Mouse (Mus musculus): Measurements from ENCODE around the gene Med31. TPM values are rescaled to one million over a fixed set of nuclear protein-coding genes. Genes with fewer than 3 reads are reported as not detected.

The Med31 gene
- polyA plus RNA-seq, 1 experiment from 2014 or later = 23.9 TPM

DNA sequence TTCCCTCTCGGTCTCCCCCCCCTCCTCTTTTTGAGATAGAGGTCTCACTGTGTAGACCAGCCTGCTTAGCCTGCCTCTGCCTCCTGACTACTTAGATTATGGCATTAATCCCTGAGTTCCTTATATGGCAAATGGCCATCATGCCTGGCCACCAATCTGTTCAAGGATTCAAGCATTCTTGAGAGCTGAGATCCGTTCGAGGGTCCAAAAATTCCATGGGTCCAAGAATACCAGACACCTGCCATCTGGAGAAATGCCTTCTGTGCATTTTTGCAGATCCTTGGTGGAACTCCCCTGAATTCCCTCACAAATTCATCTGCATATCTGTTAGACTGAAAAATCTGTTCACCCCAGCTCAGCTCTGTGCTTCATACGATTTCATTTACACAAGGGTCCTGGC lies 8.0 kb upstream of the Med31 start:
- Histone ChIP-seq H3K27ac (ENCODE audit: low read depth, low read length) (no peak overlapping the region), H3K9ac (ENCODE audit: low read depth, low read length) (no peak overlapping the region), H3K4me1 (replicated peaks; ENCODE audit: control insufficient read depth, insufficient read depth, low read length) (no peaks in the 10 kb centered on the region), H3K27me3 (replicated peaks; ENCODE audit: control insufficient read depth, insufficient read depth, low read length) (no peaks in the 10 kb centered on the region), H3K36me3 (ENCODE audit: control insufficient read depth, insufficient read depth) (no peaks in the 10 kb centered on the region), H3K4me3 (ENCODE audit: low read depth, low read length) (no peak overlapping the region), H3K9me3 (ENCODE audit: control insufficient read depth) (no peaks in the 10 kb centered on the region), H3K4me2 (replicated peaks; ENCODE audit: low read depth) (no peak overlapping the region)
- WGBS = 78% methylated on average over 4 of the region's 4 CpGs
- no peak for TF ChIP-seq CTCF (IDR thresholded peaks at IDR 0.05; ENCODE audit: low read depth)
- no peak for ATAC-seq

- Histone ChIP-seq H3K27me3 (replicated peaks; ENCODE audit: control insufficient read depth, insufficient read depth, low read length) (no peaks in the 10 kb centered on the region), H3K4me2 (replicated peaks; ENCODE audit: low read depth) (no peak overlapping the region), H3K27ac (ENCODE audit: low read depth, low read length) (no peak overlapping the region), H3K36me3 (ENCODE audit: control insufficient read depth, insufficient read depth) (no peaks in the 10 kb centered on the region), H3K9ac (ENCODE audit: low read depth, low read length) (no peak overlapping the region), H3K9me3 (ENCODE audit: control insufficient read depth) (no peaks in the 10 kb centered on the region), H3K4me3 (ENCODE audit: low read depth, low read length) (no peak overlapping the region), H3K4me1 (replicated peaks; ENCODE audit: control insufficient read depth, insufficient read depth, low read length) (no peaks in the 10 kb centered on the region)
- WGBS = 17% methylated on average over 6 of the region's 6 CpGs
- TF ChIP-seq CTCF (IDR thresholded peaks at IDR 0.05; ENCODE audit: low read depth) = peak; percentile 91
- no peak for ATAC-seq
These were observed 5.9 kb upstream of the Med31 start for GRCm38 (mm10) chr11:72221278-72221677.

DNA sequence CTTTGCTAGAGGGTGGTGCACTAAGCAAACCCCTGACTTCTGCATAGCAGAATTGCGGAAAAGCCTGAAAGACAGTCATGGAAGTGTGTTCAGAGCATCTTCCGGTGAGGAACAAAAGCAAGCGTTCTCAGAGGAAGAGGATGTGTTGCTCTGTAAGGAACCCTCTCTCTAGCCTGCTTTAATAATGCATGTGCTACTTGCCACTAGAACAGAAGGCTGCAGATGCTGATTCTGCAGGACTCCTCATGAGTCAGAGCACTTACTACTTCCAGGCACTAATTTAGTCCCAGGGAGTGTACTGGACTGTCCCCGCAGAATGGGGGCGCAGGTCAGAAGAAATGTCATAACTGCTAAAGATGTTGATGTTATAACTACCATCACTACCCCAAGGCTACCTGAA lies 1.7 kb upstream of the Med31 start:
- Histone ChIP-seq H3K4me2 (replicated peaks; ENCODE audit: low read depth) (no peak overlapping the region), H3K27me3 (replicated peaks; ENCODE audit: control insufficient read depth, insufficient read depth, low read length) (no peaks in the 10 kb centered on the region), H3K4me3 (ENCODE audit: low read depth, low read length) (no peak overlapping the region), H3K4me1 (replicated peaks; ENCODE audit: control insufficient read depth, insufficient read depth, low read length) (0 out of 2 replicates have a peak, but pooled peaks cover 2% of the 10 kb centered on the region), H3K36me3 (ENCODE audit: control insufficient read depth, insufficient read depth) (no peaks in the 10 kb centered on the region), H3K27ac (ENCODE audit: low read depth, low read length) (no peak overlapping the region), H3K9me3 (ENCODE audit: control insufficient read depth) (no peaks in the 10 kb centered on the region), H3K9ac (ENCODE audit: low read depth, low read length) (no peak overlapping the region)
- TF ChIP-seq CTCF (IDR thresholded peaks at IDR 0.05; ENCODE audit: low read depth) = no peak
- no peak for ATAC-seq
- 79% methylated on average over 5 of the region's 5 CpGs for WGBS

DNA sequence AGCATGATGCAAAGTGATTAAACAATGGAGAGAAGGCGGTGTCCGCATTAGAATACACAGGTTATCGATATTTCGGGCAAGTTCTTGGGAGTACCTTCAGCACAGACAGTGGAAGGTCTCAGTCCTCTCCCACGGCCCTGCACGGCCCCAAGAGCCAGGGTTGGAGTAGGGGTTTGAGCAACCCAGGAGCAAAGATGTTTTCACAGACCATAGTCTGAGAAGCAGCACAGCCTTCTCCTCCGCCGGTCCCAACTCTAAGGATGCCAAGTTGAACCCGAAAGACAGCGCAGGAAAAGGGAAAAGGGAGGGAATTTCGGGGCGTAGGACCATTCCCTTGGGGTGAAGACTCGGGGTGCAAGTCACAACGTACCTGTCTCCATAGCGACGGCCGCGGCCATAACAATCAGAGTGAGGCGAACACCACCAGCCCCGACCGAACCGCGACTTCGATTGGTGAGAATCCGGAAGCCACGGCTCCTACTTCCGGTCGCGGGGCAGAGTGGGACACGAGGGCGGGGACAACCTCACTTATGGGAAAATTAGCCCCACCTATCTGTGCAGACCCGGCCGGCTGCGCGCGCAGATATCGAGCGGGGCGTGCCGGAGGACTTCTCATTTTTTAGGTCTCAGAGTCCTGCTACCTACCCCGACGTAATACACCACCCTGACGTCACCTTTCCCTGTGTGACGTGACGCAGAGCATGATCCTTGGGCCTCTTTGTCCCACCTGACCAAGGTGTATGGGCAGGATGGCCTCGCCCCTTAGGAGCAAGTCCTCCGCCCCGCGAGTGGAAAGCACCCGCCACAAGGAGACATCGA lies 592 bp downstream of the Med31 start:
- no peaks in the 10 kb centered on the region for H3K9me3 ChIP-seq (ENCODE audit: control insufficient read depth)
- WGBS = under 1% methylated on average over 51 of the region's 51 CpGs

GRCm38 (mm10) chr11:72207834-72208377 lies 7.5 kb downstream of the Med31 start:
- Histone ChIP-seq H3K9me3 (ENCODE audit: control insufficient read depth) (no peaks in the 10 kb centered on the region), H3K9ac (ENCODE audit: low read depth, low read length) (peak overlapping the region; percentile 67), H3K4me2 (replicated peaks; ENCODE audit: low read depth) (peak overlapping the region; percentile 89), H3K4me3 (ENCODE audit: low read depth, low read length) (peak overlapping the region; percentile 89), H3K27me3 (replicated peaks; ENCODE audit: control insufficient read depth, insufficient read depth, low read length) (no peaks in the 10 kb centered on the region), H3K27ac (ENCODE audit: low read depth, low read length) (peak overlapping the region; percentile 91), H3K4me1 (replicated peaks; ENCODE audit: control insufficient read depth, insufficient read depth, low read length) (0 out of 2 replicates have a peak, but pooled peaks cover 5% of the 10 kb centered on the region), H3K36me3 (ENCODE audit: control insufficient read depth, insufficient read depth) (peaks cover 24% of the 10 kb centered on the region)
- WGBS = 4% methylated on average over 17 of the region's 17 CpGs
- ATAC-seq = peak; percentile 63
- no peak for TF ChIP-seq CTCF (IDR thresholded peaks at IDR 0.05; ENCODE audit: low read depth)

More for the DNA sequence above, 592 bp downstream of the Med31 start:
- Histone ChIP-seq H3K4me2 (replicated peaks; ENCODE audit: low read depth) (peak overlapping the region; percentile 82), H3K9ac (ENCODE audit: low read depth, low read length) (peak overlapping the region; percentile 71), H3K27ac (ENCODE audit: low read depth, low read length) (peak overlapping the region; percentile 74), H3K27me3 (replicated peaks; ENCODE audit: control insufficient read depth, insufficient read depth, low read length) (no peaks in the 10 kb centered on the region), H3K4me3 (ENCODE audit: low read depth, low read length) (peak overlapping the region; percentile 65), H3K36me3 (ENCODE audit: control insufficient read depth, insufficient read depth) (peaks cover 21% of the 10 kb centered on the region), H3K4me1 (replicated peaks; ENCODE audit: control insufficient read depth, insufficient read depth, low read length) (0 out of 2 replicates have a peak, but pooled peaks cover 2% of the 10 kb centered on the region)
- peak; percentile 23; the same call in 1 of the 2 replicates for TF ChIP-seq CTCF (IDR thresholded peaks at IDR 0.05; ENCODE audit: low read depth)
- peak; percentile 94 for ATAC-seq

DNA sequence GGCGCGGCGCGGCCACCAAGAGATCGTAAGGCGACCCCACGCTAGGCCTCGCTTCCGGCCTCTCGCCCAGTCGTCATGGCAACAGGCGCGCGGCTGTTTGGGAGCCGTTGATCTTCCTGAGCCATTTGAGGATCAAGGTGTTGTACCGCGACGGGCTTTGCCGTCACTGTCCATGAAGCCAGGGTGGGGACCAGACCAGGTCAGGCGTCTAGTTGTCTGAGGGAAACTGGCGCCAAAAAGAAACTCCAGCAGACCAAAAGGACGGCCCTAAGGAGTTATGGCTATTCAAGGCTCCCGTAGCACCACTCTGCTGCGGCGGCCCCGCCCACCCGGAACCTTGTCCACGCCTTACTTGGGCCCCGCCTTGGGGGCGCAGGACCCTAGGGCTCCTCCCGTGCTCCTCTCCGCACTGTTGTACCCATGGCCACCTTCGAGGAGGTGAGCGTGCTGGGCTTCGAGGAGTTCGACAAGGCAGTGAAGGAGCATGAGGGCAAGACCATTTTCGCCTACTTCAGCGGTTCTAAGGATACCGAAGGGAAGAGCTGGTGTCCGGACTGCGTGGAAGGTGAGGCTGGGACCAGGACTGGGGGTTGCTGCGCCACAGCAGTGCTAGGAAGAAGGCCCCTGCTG lies 8.1 kb downstream of the Med31 start, which contains the start of the genes 4933427D14Rik and Txndc17:
4933427D14Rik (minus strand) TSS at position 256 of the 630 bp plus-strand sequence.
Txndc17 (plus strand) TSS at position 344 of the 630 bp plus-strand sequence.
- TF ChIP-seq CTCF (IDR thresholded peaks at IDR 0.05; ENCODE audit: low read depth) = 0 out of 2 replicates have a peak, but pooled peaks have one; percentile 16
- 0 out of 2 replicates have a peak, but pooled peaks cover 5% of the 10 kb centered on the region for H3K4me1 ChIP-seq (replicated peaks; ENCODE audit: control insufficient read depth, insufficient read depth, low read length)
- ATAC-seq = peak; percentile 88
- peak within 1 kb of the TSS; percentile 89 for H3K4me3 ChIP-seq (ENCODE audit: low read depth, low read length)
- no peaks in the 10 kb centered on the region for H3K27me3 ChIP-seq (replicated peaks; ENCODE audit: control insufficient read depth, insufficient read depth, low read length)
- peak within 1 kb of the TSS; percentile 91 for H3K27ac ChIP-seq (ENCODE audit: low read depth, low read length)
- no peaks in the 10 kb centered on the region for H3K9me3 ChIP-seq (ENCODE audit: control insufficient read depth)
- under 1% methylated on average over 42 of the region's 42 CpGs for WGBS
- peak within 1 kb of the TSS; percentile 89 for H3K4me2 ChIP-seq (replicated peaks; ENCODE audit: low read depth)
- H3K9ac ChIP-seq (ENCODE audit: low read depth, low read length) = peak within 1 kb of the TSS; percentile 67
- H3K36me3 ChIP-seq (ENCODE audit: control insufficient read depth, insufficient read depth) = peaks cover 24% of the 10 kb centered on the region

All from intestine, postnatal 0 days (tissue).